Mouse (Mus musculus): ENCODE data around the gene Tnfrsf14. TPM values are rescaled to one million over a fixed set of nuclear protein-coding genes. Genes with fewer than 3 reads are reported as not detected.

Gene Tnfrsf14
- polyA plus RNA-seq, 1 experiment: 232 TPM

DNA sequence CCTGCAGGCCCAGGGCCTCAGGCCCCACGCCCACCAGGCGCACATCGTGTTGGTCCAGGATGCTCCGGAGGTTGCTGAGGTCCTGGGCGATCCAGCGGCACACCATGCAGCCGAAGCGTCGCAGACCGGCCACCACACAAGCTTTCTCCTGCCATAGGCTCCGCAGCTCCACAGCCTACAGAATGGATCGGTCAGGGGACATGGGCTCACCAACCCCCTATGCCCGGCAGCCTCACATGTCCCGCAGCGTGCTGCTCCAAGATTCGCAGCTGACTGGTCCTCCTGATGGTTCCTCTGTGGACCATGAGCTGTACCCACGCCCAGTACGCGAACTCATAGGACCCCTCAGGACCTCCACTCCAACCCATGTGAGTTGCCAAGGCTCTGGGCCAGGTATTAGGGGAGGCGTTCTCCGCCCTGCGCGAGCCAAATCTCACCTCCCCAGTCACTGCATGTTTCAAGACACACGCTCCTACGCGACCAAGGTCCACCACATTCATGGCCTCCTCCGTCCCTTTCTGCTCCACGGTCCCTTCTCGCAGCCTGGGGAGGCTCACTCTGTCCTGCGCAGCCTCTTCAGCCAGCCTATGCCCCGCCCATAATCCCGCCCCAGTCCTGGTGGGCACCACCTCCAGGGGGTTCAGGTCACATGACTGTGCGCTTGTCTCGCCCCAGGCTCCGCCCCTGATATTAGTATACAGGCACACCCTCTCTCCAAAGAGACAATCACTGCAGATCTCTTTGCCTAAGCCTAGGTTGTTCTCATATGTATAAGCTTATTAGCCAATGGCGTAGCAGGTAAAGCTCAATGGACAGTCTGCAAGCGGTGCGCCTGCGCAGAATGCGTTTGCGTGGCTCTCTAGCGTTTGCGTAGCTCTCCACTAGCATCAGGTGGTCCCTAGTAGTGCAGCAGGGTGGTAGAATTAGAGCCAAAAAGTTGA is 29.6 kb downstream of the Tnfrsf14 start, which contains the start of gene Fam213b:
Fam213b (minus strand) TSS at position 630 of the 941 bp plus-strand sequence.
- H3K27me3 ChIP-seq (ENCODE audit: control insufficient read depth, insufficient read depth, low read length): no peaks in the 10 kb centered on the region
- no peak within 1 kb of the TSS for H3K27ac ChIP-seq (ENCODE audit: insufficient read depth, low read length)
- 12% methylated on average over 43 of the region's 43 CpGs for WGBS
- H3K4me3 ChIP-seq (ENCODE audit: extremely low read depth, insufficient read depth, insufficient read length): peak within 1 kb of the TSS; percentile 59
- TF ChIP-seq POLR2A (IDR thresholded peaks at IDR 0.05; ENCODE audit: low read depth, low read length): peak; percentile 27
- TF ChIP-seq CTCF (IDR thresholded peaks at IDR 0.05; ENCODE audit: extremely low read depth, insufficient read depth, insufficient read length, insufficient replicate concordance): no peak
- H3K4me1 ChIP-seq (ENCODE audit: control insufficient read depth, insufficient read depth, insufficient read length): peaks cover 7% of the 10 kb centered on the region
- peak; percentile 71 to 76 for DNase-seq (ENCODE audit: low read depth in 1 of 2, low spot score in 2 of 2)
- no peaks in the 10 kb centered on the region for H3K36me3 ChIP-seq (ENCODE audit: control insufficient read depth, insufficient read depth, low read length)

DNA sequence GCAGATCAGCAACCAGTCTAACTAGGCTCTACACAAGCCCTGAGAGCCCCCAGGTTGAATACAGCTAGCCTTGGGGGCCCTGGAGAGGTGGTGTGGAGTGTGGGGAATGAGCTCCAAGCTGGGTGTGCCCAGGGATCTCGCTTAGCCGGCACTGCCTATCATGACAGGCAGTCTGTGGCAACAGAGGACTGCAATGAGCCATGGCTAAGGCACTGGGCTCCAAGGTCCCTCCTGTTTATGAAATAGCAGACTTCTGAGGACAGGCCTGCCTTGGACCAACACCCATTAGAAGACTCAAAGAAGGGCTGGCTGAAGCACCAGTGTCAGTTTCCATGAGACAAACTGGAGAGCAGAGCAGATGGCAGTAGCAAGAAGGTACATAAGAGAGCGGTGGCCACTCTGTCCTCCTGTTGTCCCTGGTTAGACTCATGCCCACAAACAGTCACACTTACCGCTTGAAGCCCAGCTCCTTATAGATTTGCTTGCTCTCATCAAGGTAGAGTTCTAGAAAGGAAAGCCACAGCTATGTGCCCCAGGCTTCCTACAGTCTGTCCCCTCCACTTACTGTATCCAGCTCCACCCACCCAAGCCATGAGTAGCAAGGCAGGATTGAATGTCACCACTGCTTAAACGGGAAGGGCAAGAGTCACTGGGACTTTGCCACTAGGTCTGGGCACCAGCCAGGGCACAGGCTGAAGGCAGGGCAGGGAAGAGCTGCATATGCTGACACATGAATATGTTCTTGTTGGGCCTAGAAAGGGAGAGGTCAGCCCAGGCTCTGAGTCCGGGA is 30.5 kb downstream of the Tnfrsf14 start:
- no peak for TF ChIP-seq POLR2A (IDR thresholded peaks at IDR 0.05; ENCODE audit: low read depth, low read length)
- no peak for TF ChIP-seq CTCF (IDR thresholded peaks at IDR 0.05; ENCODE audit: extremely low read depth, insufficient read depth, insufficient read length, insufficient replicate concordance)
- no peak overlapping the region for H3K27ac ChIP-seq (ENCODE audit: insufficient read depth, low read length)
- H3K4me3 ChIP-seq (ENCODE audit: extremely low read depth, insufficient read depth, insufficient read length): peak overlapping the region; percentile 59; the same call in 1 of the 2 replicates
- WGBS: 72% methylated on average over 6 of the region's 6 CpGs
- H3K36me3 ChIP-seq (ENCODE audit: control insufficient read depth, insufficient read depth, low read length): no peaks in the 10 kb centered on the region
- DNase-seq (ENCODE audit: low read depth in 1 of 2, low spot score in 2 of 2): no peak
- no peaks in the 10 kb centered on the region for H3K27me3 ChIP-seq (ENCODE audit: control insufficient read depth, insufficient read depth, low read length)
- peaks cover 7% of the 10 kb centered on the region for H3K4me1 ChIP-seq (ENCODE audit: control insufficient read depth, insufficient read depth, insufficient read length)

- Histone ChIP-seq H3K36me3 (ENCODE audit: control insufficient read depth, insufficient read depth, low read length) (no peaks in the 10 kb centered on the region), H3K27me3 (ENCODE audit: control insufficient read depth, insufficient read depth, low read length) (no peaks in the 10 kb centered on the region), H3K4me1 (ENCODE audit: control insufficient read depth, insufficient read depth, insufficient read length) (peaks cover 7% of the 10 kb centered on the region), H3K27ac (ENCODE audit: insufficient read depth, low read length) (no peak overlapping the region), H3K4me3 (ENCODE audit: extremely low read depth, insufficient read depth, insufficient read length) (no peak overlapping the region)
- no peak for DNase-seq (ENCODE audit: low read depth in 1 of 2, low spot score in 2 of 2)
- WGBS: 80% methylated on average over 5 of the region's 5 CpGs
- TF ChIP-seq POLR2A (IDR thresholded peaks at IDR 0.05; ENCODE audit: low read depth, low read length): no peak
Measured at GRCm38 (mm10) chr4:154895549-154895948, 32.8 kb downstream of the Tnfrsf14 start.

DNA sequence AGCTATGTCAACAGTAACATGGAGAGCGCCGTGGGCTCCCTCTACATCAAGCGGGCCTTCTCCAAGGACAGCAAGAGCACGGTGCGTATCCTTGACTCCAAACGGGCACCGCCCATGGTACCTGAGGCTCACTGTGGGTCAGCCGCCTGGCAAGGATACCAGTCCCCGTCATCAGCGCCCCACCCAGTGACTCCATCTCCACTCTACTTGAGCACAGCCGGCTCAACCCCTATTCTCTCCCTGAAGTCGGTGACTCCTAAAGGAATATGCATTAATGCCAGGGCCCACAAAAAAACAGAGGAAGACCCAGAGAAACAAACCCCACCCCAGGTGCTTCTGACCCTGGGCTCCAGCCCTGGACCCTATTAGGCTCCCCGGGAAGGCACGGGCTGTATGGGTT is 37.5 kb downstream of the Tnfrsf14 start:
- H3K4me3 ChIP-seq (ENCODE audit: extremely low read depth, insufficient read depth, insufficient read length): no peak overlapping the region
- H3K27ac ChIP-seq (ENCODE audit: insufficient read depth, low read length): no peak overlapping the region
- no peaks in the 10 kb centered on the region for H3K4me1 ChIP-seq (ENCODE audit: control insufficient read depth, insufficient read depth, insufficient read length)
- no peak for TF ChIP-seq POLR2A (IDR thresholded peaks at IDR 0.05; ENCODE audit: low read depth, low read length)
- TF ChIP-seq CTCF (IDR thresholded peaks at IDR 0.05; ENCODE audit: extremely low read depth, insufficient read depth, insufficient read length, insufficient replicate concordance): no peak
- 92% methylated on average over 14 of the region's 14 CpGs for WGBS
- H3K36me3 ChIP-seq (ENCODE audit: control insufficient read depth, insufficient read depth, low read length): no peaks in the 10 kb centered on the region
- DNase-seq (ENCODE audit: low read depth in 1 of 2, low spot score in 2 of 2): no peak
- H3K27me3 ChIP-seq (ENCODE audit: control insufficient read depth, insufficient read depth, low read length): no peaks in the 10 kb centered on the region

GRCm38 (mm10) chr4:154887593-154888250 is 40.6 kb downstream of the Tnfrsf14 start:
- 84% methylated on average over 15 of the region's 15 CpGs for WGBS
- Histone ChIP-seq H3K4me1 (ENCODE audit: control insufficient read depth, insufficient read depth, insufficient read length) (no peaks in the 10 kb centered on the region), H3K4me3 (ENCODE audit: extremely low read depth, insufficient read depth, insufficient read length) (no peak overlapping the region), H3K27ac (ENCODE audit: insufficient read depth, low read length) (no peak overlapping the region), H3K36me3 (ENCODE audit: control insufficient read depth, insufficient read depth, low read length) (no peaks in the 10 kb centered on the region), H3K27me3 (ENCODE audit: control insufficient read depth, insufficient read depth, low read length) (no peaks in the 10 kb centered on the region)
- no peak for TF ChIP-seq POLR2A (IDR thresholded peaks at IDR 0.05; ENCODE audit: low read depth, low read length)
- TF ChIP-seq CTCF (IDR thresholded peaks at IDR 0.05; ENCODE audit: extremely low read depth, insufficient read depth, insufficient read length, insufficient replicate concordance): no peak
- no peak for DNase-seq (ENCODE audit: low read depth in 1 of 2, low spot score in 2 of 2)

- no peak overlapping the region for H3K27ac ChIP-seq (ENCODE audit: insufficient read depth, low read length)
- H3K27me3 ChIP-seq (ENCODE audit: control insufficient read depth, insufficient read depth, low read length): no peaks in the 10 kb centered on the region
- no peaks in the 10 kb centered on the region for H3K36me3 ChIP-seq (ENCODE audit: control insufficient read depth, insufficient read depth, low read length)
- 66% methylated on average over 13 of the region's 13 CpGs for WGBS
- H3K4me1 ChIP-seq (ENCODE audit: control insufficient read depth, insufficient read depth, insufficient read length): no peaks in the 10 kb centered on the region
- TF ChIP-seq CTCF (IDR thresholded peaks at IDR 0.05; ENCODE audit: extremely low read depth, insufficient read depth, insufficient read length, insufficient replicate concordance) (no peak), POLR2A (IDR thresholded peaks at IDR 0.05; ENCODE audit: low read depth, low read length) (no peak)
- DNase-seq (ENCODE audit: low read depth in 1 of 2, low spot score in 2 of 2): no peak
- no peak overlapping the region for H3K4me3 ChIP-seq (ENCODE audit: extremely low read depth, insufficient read depth, insufficient read length)
Measured at GRCm38 (mm10) chr4:154886876-154887592, 41.3 kb downstream of the Tnfrsf14 start.

Data from spleen, adult 2 months (tissue).